In the genomic region with DNA sequence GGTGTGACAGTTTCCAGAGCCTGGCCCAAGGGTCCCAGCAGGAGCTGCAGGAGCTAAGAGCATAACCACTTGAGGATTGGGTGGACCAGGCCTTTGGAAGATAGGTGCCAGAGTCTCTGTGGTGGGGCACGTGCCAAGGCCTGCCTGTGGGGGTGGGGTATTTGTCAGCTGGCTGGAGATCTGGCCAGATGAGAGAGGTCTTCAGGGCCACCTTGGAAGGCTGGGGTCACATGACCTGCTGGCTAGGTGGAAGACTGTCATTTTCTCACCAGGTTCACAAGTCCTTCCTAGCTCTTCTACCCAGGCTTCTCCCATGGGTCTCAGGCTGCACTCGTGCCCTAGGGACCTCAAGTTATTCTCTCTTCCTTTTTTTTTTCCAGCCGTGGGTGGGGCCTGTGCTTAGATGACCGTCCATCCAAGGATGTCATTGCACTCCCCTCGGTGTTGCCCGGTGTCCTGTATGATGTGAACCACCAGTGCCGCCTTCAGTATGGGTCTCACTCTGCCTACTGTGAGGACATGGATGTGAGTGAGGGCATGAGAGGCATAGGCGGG, we compare ENCODE assay signal across 20 mouse cellular contexts. TPM values are rescaled to one million over a fixed set of nuclear protein-coding genes. Genes with fewer than 3 reads are reported as not detected.
"Had no signal": no experiment of that assay in that cellular context is flagged by ENCODE, and none has a peak within 500 bp of the region (broad histone marks: within the 10 kb centered on the region; RNA-seq: fewer than 3 reads in every experiment).

No protein-coding gene starts in this region.

- H3K4me2 ChIP-seq: liver, embryonic 15.5 days; lung, embryonic 15.5 days; midbrain, embryonic 12.5 days; neural tube, embryonic 12.5 days; stomach, embryonic 15.5 days had no signal

- DNase-seq: liver, postnatal 0 days; lung, adult 2 months; lung, postnatal 14 days; lung, postnatal 36 days; midbrain, embryonic 14.5 days; right cerebral cortex, postnatal 14 days; thymus, adult 2 months; thymus, postnatal 25 days; thymus, postnatal 4 days had no signal

- H3K27ac ChIP-seq: liver, embryonic 15.5 days; lung, embryonic 15.5 days; macrophage; midbrain, embryonic 12.5 days; neural tube, embryonic 12.5 days; stomach, embryonic 15.5 days; stomach, postnatal 0 days had no signal

- H3K36me3 ChIP-seq: liver, embryonic 15.5 days; stomach, embryonic 15.5 days had no signal

- H3K9ac ChIP-seq: liver, embryonic 15.5 days; liver, postnatal 0 days; lung, embryonic 15.5 days; midbrain, embryonic 12.5 days; neural tube, embryonic 12.5 days; stomach, embryonic 15.5 days had no signal

- H3K27me3 ChIP-seq: liver, embryonic 15.5 days; lung, embryonic 15.5 days; midbrain, embryonic 12.5 days; neural tube, embryonic 12.5 days; stomach, embryonic 15.5 days had no signal

- H3K4me1 ChIP-seq: liver, embryonic 15.5 days; megakaryocyte, embryonic 14.5 days; midbrain, embryonic 12.5 days; neural tube, embryonic 12.5 days had no signal

- ATAC-seq: liver, postnatal 0 days; midbrain, embryonic 16.5 days had no signal

- H3K9me3 ChIP-seq: liver, embryonic 15.5 days; lung, embryonic 15.5 days; megakaryocyte, embryonic 14.5 days; midbrain, embryonic 12.5 days; neural tube, embryonic 12.5 days; stomach, embryonic 15.5 days had no signal

- H3K4me3 ChIP-seq: liver, embryonic 15.5 days; lung, embryonic 15.5 days; megakaryocyte, embryonic 14.5 days; midbrain, embryonic 12.5 days; neural tube, embryonic 12.5 days; stomach, embryonic 15.5 days had no signal

RNA-seq across cellular contexts. Expression of gene Adamts7, which starts 22.6 kb away (rescaled TPM):
- total RNA-seq: monocyte, adult 5-6 weeks; neutrophil, adult 5-6 weeks had no signal
- polyA plus RNA-seq: macrophage had no signal
